Mouse (Mus musculus) thymus, postnatal 10 days (tissue): ENCODE measurements around the gene Blzf1.

ENCODE experiments used
- DNase-seq, 2 experiments: peaks; one replicate each; pipeline ENCODE4 v3.0.0; 2021; ENCODE audit warnings: low spot score in 2 of 2

The Blzf1 gene

GRCm38 (mm10) chr1:164307124-164307751 is at the start of gene Blzf1:
Blzf1 (minus strand) TSS chr1:164307489.
- peak; percentile 97 to 99 for DNase-seq

GRCm38 (mm10) chr1:164353443-164353842 is 46.2 kb upstream of the Blzf1 start:
- no peak for DNase-seq

GRCm38 (mm10) chr1:164342161-164342560 is 34.9 kb upstream of the Blzf1 start:
- DNase-seq = peak in 1 of 2 experiments; percentile 44

- no peak for DNase-seq
Observed at GRCm38 (mm10) chr1:164335846-164336245, 28.6 kb upstream of the Blzf1 start.

GRCm38 (mm10) chr1:164335435-164335834 is 28.1 kb upstream of the Blzf1 start:
- no peak for DNase-seq

- no peak for DNase-seq
Observed at GRCm38 (mm10) chr1:164332559-164332958, 25.3 kb upstream of the Blzf1 start.

- DNase-seq = no peak
Observed at GRCm38 (mm10) chr1:164327764-164328163, 20.5 kb upstream of the Blzf1 start.

GRCm38 (mm10) chr1:164326600-164327155 is 19.4 kb upstream of the Blzf1 start:
- no peak for DNase-seq

- DNase-seq = no peak
Observed at GRCm38 (mm10) chr1:164324878-164325277, 17.6 kb upstream of the Blzf1 start.

GRCm38 (mm10) chr1:164324221-164324620 is 16.9 kb upstream of the Blzf1 start:
- no peak for DNase-seq

GRCm38 (mm10) chr1:164322987-164323650 is 15.8 kb upstream of the Blzf1 start:
- no peak for DNase-seq

GRCm38 (mm10) chr1:164321408-164321807 is 14.1 kb upstream of the Blzf1 start:
- DNase-seq = no peak

GRCm38 (mm10) chr1:164320731-164321130 is 13.4 kb upstream of the Blzf1 start:
- DNase-seq = no peak

GRCm38 (mm10) chr1:164319542-164320140 is 12.4 kb upstream of the Blzf1 start:
- DNase-seq = no peak

GRCm38 (mm10) chr1:164318474-164318873 is 11.2 kb upstream of the Blzf1 start:
- no peak for DNase-seq

- DNase-seq = no peak
Observed at GRCm38 (mm10) chr1:164317261-164317660, 10.0 kb upstream of the Blzf1 start.

GRCm38 (mm10) chr1:164316697-164317096 is 9.4 kb upstream of the Blzf1 start:
- peak; percentile 30 to 76 for DNase-seq

GRCm38 (mm10) chr1:164315266-164315665 is 8.0 kb upstream of the Blzf1 start:
- peak; percentile 21 to 46 for DNase-seq

- DNase-seq = no peak
Observed at GRCm38 (mm10) chr1:164314085-164314484, 6.8 kb upstream of the Blzf1 start.

- no peak for DNase-seq
Observed at GRCm38 (mm10) chr1:164307922-164308321, 633 bp upstream of the Blzf1 start.

- no peak for DNase-seq
Observed at GRCm38 (mm10) chr1:164303821-164304220, 3.5 kb downstream of the Blzf1 start, which contains the start of gene Nme7. Nme7 (plus strand) TSS chr1:164304121.

- DNase-seq = no peak
Observed at GRCm38 (mm10) chr1:164301949-164302348, 5.3 kb downstream of the Blzf1 start.

GRCm38 (mm10) chr1:164296473-164296872 is 10.8 kb downstream of the Blzf1 start:
- no peak for DNase-seq
